Mouse (Mus musculus): ENCODE measurements around the gene Slc48a1.

DNA sequence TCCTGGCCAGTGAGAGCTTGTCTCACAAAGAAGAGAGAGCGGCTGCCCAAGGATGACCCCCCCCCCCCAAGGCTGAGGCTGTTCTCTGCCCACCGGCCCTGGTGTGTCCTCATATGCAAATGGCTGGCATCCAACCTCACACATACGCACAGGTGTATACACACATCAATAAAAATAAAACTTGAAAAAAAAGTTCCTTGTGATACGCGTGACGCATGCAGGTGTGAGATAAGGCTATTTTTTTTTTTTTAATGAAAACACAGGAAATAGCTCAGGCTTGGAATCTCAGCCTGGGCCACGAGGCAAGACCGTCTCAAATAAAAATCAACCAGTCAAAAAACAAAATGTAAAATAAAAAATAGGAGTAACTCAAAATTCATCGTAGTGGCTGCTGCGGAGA lies 32.0 kb upstream of the Slc48a1 start:
- TF ChIP-seq CTCF (IDR thresholded peaks at IDR 0.05; ENCODE audit: low read depth) (no peak), EP300 (optimal IDR thresholded peaks at IDR 0.05) (no peak)
